Mouse (Mus musculus): ENCODE results near the gene Hspb2. TPM values are rescaled to one million over a fixed set of nuclear protein-coding genes. Genes with fewer than 3 reads are reported as not detected.

Gene Hspb2
- total RNA-seq, 2 experiments from 2014 or later, result 123 to 143 TPM

- peak overlapping the region; percentile 61 for H3K27ac ChIP-seq
- no peak for DNase-seq
Observed at GRCm38 (mm10) chr9:50742744-50743143, 9.4 kb downstream of the Hspb2 start.

GRCm38 (mm10) chr9:50742261-50742660, 9.9 kb downstream of the Hspb2 start:
- DNase-seq, result no peak
- Histone ChIP-seq H3K4me3 (no peak overlapping the region), H3K27ac (peak overlapping the region; percentile 61)
- no peak for TF ChIP-seq CTCF (IDR thresholded peaks at IDR 0.05)
- intact Hi-C loops (cut with DNase I), result no loop called here

More at GRCm38 (mm10) chr9:50742744-50743143, 9.4 kb downstream of the Hspb2 start:
- TF ChIP-seq CTCF (IDR thresholded peaks at IDR 0.05), result no peak
- intact Hi-C loops (cut with DNase I), result no loop called here
- H3K4me3 ChIP-seq, result no peak overlapping the region

- no peak overlapping the region for H3K4me3 ChIP-seq
- no peak for TF ChIP-seq CTCF (IDR thresholded peaks at IDR 0.05)
Observed at GRCm38 (mm10) chr9:50740867-50741784, 11.0 kb downstream of the Hspb2 start.

GRCm38 (mm10) chr9:50738914-50739870, 13.0 kb downstream of the Hspb2 start, which contains the start of gene Dixdc1:
Dixdc1 (minus strand) TSS chr9:50739517.
- intact Hi-C loops (cut with DNase I), result no loop called here
- TF ChIP-seq CTCF (IDR thresholded peaks at IDR 0.05), result no peak
- DNase-seq, result peak; percentile 95
- Histone ChIP-seq H3K27ac (peak within 1 kb of the TSS; percentile 62), H3K4me3 (peak within 1 kb of the TSS; percentile 71)

More at GRCm38 (mm10) chr9:50740867-50741784, 11.0 kb downstream of the Hspb2 start:
- peak overlapping the region; percentile 61; the same call in 1 of the 2 replicates for H3K27ac ChIP-seq
- DNase-seq, result no peak
- intact Hi-C loops (cut with DNase I), result no loop called here

- peak; percentile 85 for TF ChIP-seq CTCF (IDR thresholded peaks at IDR 0.05)
- intact Hi-C loops (cut with DNase I), result loop anchor here (1.0 kb wide), 1 partner anchor 25 kb away; no protein-coding TSS in a partner anchor
Observed at GRCm38 (mm10) chr9:50734989-50735388, 17.2 kb downstream of the Hspb2 start.

GRCm38 (mm10) chr9:50732560-50732959, 19.6 kb downstream of the Hspb2 start:
- no peak overlapping the region for H3K4me3 ChIP-seq
- H3K27ac ChIP-seq, result no peak overlapping the region
- TF ChIP-seq CTCF (IDR thresholded peaks at IDR 0.05), result no peak
- DNase-seq, result no peak
- intact Hi-C loops (cut with DNase I), result no loop called here

More at GRCm38 (mm10) chr9:50734989-50735388, 17.2 kb downstream of the Hspb2 start:
- no peak overlapping the region for H3K27ac ChIP-seq
- peak; percentile 62 for DNase-seq
- H3K4me3 ChIP-seq, result peak overlapping the region; percentile 33

GRCm38 (mm10) chr9:50729600-50729999, 22.6 kb downstream of the Hspb2 start:
- no peak for DNase-seq
- TF ChIP-seq CTCF (IDR thresholded peaks at IDR 0.05), result no peak
- H3K4me3 ChIP-seq, result no peak overlapping the region
- no peak overlapping the region for H3K27ac ChIP-seq
- intact Hi-C loops (cut with DNase I), result no loop called here

GRCm38 (mm10) chr9:50727925-50728651, 24.1 kb downstream of the Hspb2 start:
- Histone ChIP-seq H3K4me3 (peak overlapping the region; percentile 84), H3K27ac (peak overlapping the region; percentile 66)
- peak; percentile 18; the same call in 1 of the 2 replicates for TF ChIP-seq CTCF (IDR thresholded peaks at IDR 0.05)
- intact Hi-C loops (cut with DNase I), result no loop called here
- peak; percentile 77 for DNase-seq

- TF ChIP-seq CTCF (IDR thresholded peaks at IDR 0.05), result no peak
- peak overlapping the region; percentile 66 for H3K27ac ChIP-seq
- intact Hi-C loops (cut with DNase I), result no loop called here
- peak; percentile 50 for DNase-seq
- peak overlapping the region; percentile 84 for H3K4me3 ChIP-seq
Observed at GRCm38 (mm10) chr9:50727171-50727924, 24.8 kb downstream of the Hspb2 start.

- no peak for TF ChIP-seq CTCF (IDR thresholded peaks at IDR 0.05)
- Histone ChIP-seq H3K27ac (peak overlapping the region; percentile 63), H3K4me3 (no peak overlapping the region)
- DNase-seq, result no peak
- intact Hi-C loops (cut with DNase I), result no loop called here
Observed at GRCm38 (mm10) chr9:50725921-50726590, 26.1 kb downstream of the Hspb2 start.

All from gastrocnemius, adult 2 months (tissue).